Mouse (Mus musculus) small intestine, adult 2 months (tissue): ENCODE measurements around the gene Primpol.

Source experiments
- CTCF ChIP-seq: fragments of 200-500 bp; IDR thresholded peaks from 2 replicates; pipeline ENCODE4 v1.5.1; 2012; ENCODE audit warnings: low read depth, mild to moderate bottlenecking, control low read depth, inconsistent platforms, low read length, moderate library complexity, mixed read lengths; ENCODE audit not compliant: insufficient replicate concordance, insufficient read length; ENCODE audit errors: extremely low read depth
- POLR2A ChIP-seq: fragments of 200-500 bp; IDR thresholded peaks from 2 replicates; pipeline ENCODE4 v1.6.1; 2012; ENCODE audit warnings: low read depth, mild to moderate bottlenecking, control low read depth, inconsistent platforms, low read length, moderate library complexity

DNA sequence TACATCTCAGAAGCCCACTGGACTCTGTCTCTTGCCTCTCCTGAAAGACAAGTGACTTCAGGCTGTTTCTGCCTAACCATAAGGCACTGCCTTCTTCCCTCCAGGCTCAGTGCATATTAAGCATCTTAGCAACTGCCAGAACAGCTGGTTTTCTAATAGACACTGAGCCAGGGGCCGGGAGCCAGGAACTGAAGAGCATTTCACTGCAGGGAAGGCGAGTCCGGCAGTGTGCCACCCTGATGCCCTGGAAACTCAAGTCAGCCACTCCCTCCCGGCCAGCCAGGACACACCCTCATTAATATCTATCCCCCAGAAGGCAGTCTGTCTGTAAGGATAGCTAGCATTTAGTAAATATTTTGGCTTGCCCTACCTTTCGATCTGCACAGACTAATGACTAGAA lies 77.3 kb downstream of the Primpol start:
- TF ChIP-seq POLR2A (no peak), CTCF (no peak)
